Mouse (Mus musculus) layer of hippocampus, adult 8-10 months (tissue): ENCODE results near the gene 1700011L22Rik. TPM values are rescaled to one million over a fixed set of nuclear protein-coding genes. Genes with fewer than 3 reads are reported as not detected.
A peak's percentile ranks its signal among the peaks of the same experiment; 100 is the strongest.

Source experiments
- DNase-seq, 2 experiments: peaks; one replicate each; pipeline ENCODE4 v3.0.0; 2022; ENCODE audit warnings: low spot score in 2 of 2
- total RNA-seq, 4 experiments: library from RNA; stranded (reverse); gene quantifications; 2 replicates each; pipeline ENCODE4 v1.2.4; 2022

The 1700011L22Rik gene
- total RNA-seq, 4 experiments from 2014 or later = not detected

- no peak for DNase-seq
Measured at GRCm38 (mm10) chr8:79175991-79176390, 72.4 kb downstream of the 1700011L22Rik start.

GRCm38 (mm10) chr8:79173606-79174005 lies 74.8 kb downstream of the 1700011L22Rik start:
- no peak for DNase-seq

- no peak for DNase-seq
Measured at GRCm38 (mm10) chr8:79165276-79165675, 83.1 kb downstream of the 1700011L22Rik start.

- no peak for DNase-seq
Measured at GRCm38 (mm10) chr8:79164336-79164735, 84.0 kb downstream of the 1700011L22Rik start.

- DNase-seq = peak; percentile 45 to 63
Measured at GRCm38 (mm10) chr8:79162533-79163308, 85.6 kb downstream of the 1700011L22Rik start.

GRCm38 (mm10) chr8:79161172-79161778 lies 87.1 kb downstream of the 1700011L22Rik start:
- no peak for DNase-seq

Other genes starting within 250 kb of the 1700011L22Rik start
- gene Zfp827, start 220.1 kb downstream of the 1700011L22Rik start, total RNA-seq = 10 to 100 TPM; 30.4 to 33.4 (median 32.7) TPM
- 10 to 100 TPM; 19.8 to 32.1 (median 23.8) TPM for gene Mmaa, start 46.4 kb upstream of the 1700011L22Rik start, total RNA-seq
- 10 to 100 TPM; 22.4 to 30.8 (median 24.9) TPM for gene Smad1, start 150.9 kb upstream of the 1700011L22Rik start, total RNA-seq